Mouse (Mus musculus) liver, postnatal 0 days (tissue): ENCODE data around the gene Gm17268.

Experiments used
- CTCF ChIP-seq: sonication (generic); IDR thresholded peaks from 2 replicates; pipeline ENCODE4 v1.5.1; 2016; ENCODE audit warnings: antibody characterized with exemption, low read depth
- EP300 ChIP-seq: IDR thresholded peaks from 2 replicates; pipeline ENCODE4 v1.6.1; 2016; ENCODE audit warnings: antibody characterized with exemption, low read depth, mild to moderate bottlenecking

GRCm38 (mm10) chr11:81996172-81996841, 42.1 kb downstream of the Gm17268 start:
- TF ChIP-seq CTCF = peak; percentile 99
- TF ChIP-seq EP300 = no peak
